Mouse (Mus musculus): ENCODE measurements at regions not wholly inside any gene's neighbourhood (a gene's known extent, or its start where the extent isn't known, plus 50 kb on each side); places are given as distances from the start of the nearest gene placed in this dataset.

GRCm38 (mm10) chr15:96779358-96779757, 79.8 kb upstream of the Slc38a2 start:
- WGBS (ENCODE audit: insufficient replicate concordance), result 75% methylated on average over 7 of the region's 7 CpGs

DNA sequence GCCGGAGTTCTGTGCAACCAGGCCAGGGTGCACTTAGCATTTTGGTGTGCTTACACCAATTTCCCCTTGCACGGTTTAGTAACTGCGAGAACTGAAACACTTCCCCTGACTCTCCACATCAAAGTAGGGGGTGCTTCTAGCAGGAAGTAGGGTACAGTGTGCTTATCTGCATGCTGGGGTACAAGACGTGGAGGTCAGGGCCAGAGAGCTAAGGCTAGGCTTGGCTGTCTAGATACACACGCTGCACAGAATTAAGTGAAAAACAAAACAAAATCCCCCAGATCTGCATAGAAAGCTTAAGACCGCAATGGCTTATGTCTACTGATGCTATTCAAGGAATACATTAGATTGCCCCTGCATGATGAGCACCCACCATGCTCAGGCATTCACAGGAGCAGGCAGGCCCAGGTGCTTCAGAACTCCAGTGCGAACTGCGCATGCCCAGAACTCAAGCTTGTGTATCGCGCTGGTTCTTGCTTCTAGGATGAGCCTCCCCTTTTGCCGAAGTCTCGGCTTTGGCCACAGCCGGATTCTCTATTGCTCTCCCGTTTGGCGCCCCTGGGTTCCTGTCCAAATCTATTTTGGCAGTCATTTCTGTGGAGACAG, 78.9 kb upstream of the Slc38a2 start:
- WGBS (ENCODE audit: insufficient replicate concordance), result 61% methylated on average over 15 of the region's 15 CpGs
- ATAC-seq (ENCODE audit: low read depth), result peak; percentile 39
- H3K9ac ChIP-seq (ENCODE audit: low read depth, low read length), result no peak overlapping the region
- H3K27ac ChIP-seq (ENCODE audit: low read length), result no peak overlapping the region
- H3K27me3 ChIP-seq (ENCODE audit: control insufficient read depth, insufficient read depth, low read depth, low read length), result no peaks in the 10 kb centered on the region
- H3K9me3 ChIP-seq (replicated peaks; ENCODE audit: control insufficient read depth, low read length), result no peaks in the 10 kb centered on the region
- H3K36me3 ChIP-seq (ENCODE audit: control insufficient read depth, insufficient read depth), result no peaks in the 10 kb centered on the region
- peaks cover 3% of the 10 kb centered on the region for H3K4me1 ChIP-seq (ENCODE audit: control insufficient read depth, low read depth, low read length)
- no peak overlapping the region for H3K4me3 ChIP-seq (ENCODE audit: low read depth, low read length)
- no peak overlapping the region for H3K4me2 ChIP-seq (ENCODE audit: low read depth, low read length)

More at GRCm38 (mm10) chr15:96779358-96779757, 79.8 kb upstream of the Slc38a2 start:
- Histone ChIP-seq H3K27ac (ENCODE audit: low read length) (no peak overlapping the region), H3K27me3 (ENCODE audit: control insufficient read depth, insufficient read depth, low read depth, low read length) (no peaks in the 10 kb centered on the region), H3K9ac (ENCODE audit: low read depth, low read length) (no peak overlapping the region), H3K4me3 (ENCODE audit: low read depth, low read length) (no peak overlapping the region), H3K9me3 (replicated peaks; ENCODE audit: control insufficient read depth, low read length) (no peaks in the 10 kb centered on the region), H3K4me1 (ENCODE audit: control insufficient read depth, low read depth, low read length) (peaks cover 3% of the 10 kb centered on the region), H3K36me3 (ENCODE audit: control insufficient read depth, insufficient read depth) (no peaks in the 10 kb centered on the region), H3K4me2 (ENCODE audit: low read depth, low read length) (no peak overlapping the region)
- ATAC-seq (ENCODE audit: low read depth), result no peak

DNA sequence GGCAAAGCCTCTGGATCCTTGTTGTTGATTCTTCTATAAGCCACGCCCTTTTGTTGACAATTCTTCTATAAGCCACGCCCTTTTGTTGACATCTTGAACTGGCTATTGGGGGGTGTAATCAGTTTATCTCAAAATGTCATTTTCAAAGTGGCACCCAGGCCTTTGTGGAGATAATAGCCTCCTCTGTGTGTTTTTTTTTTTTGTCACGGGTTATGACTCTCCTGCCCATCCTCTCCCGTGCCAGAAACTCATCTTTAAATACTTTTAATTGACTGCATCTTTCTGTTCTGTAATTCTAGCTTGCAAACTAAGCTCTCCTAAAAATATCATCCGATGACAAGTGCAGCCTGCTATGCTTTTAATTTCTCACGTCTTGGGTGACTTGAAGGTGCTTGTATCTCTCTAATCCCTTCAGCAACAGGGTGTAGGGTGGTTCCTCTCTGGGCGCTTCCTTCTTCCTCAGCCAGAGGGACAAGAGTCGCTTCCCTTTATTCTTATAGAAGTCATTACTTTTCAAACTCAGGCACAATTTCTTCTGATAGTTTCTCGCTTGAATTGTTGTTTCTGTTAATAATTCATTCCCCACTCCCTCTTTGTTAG, 77.0 kb upstream of the Slc38a2 start:
- no peak overlapping the region for H3K9ac ChIP-seq (ENCODE audit: low read depth, low read length)
- no peak overlapping the region for H3K4me3 ChIP-seq (ENCODE audit: low read depth, low read length)
- H3K27me3 ChIP-seq (ENCODE audit: control insufficient read depth, insufficient read depth, low read depth, low read length), result no peaks in the 10 kb centered on the region
- no peak overlapping the region for H3K27ac ChIP-seq (ENCODE audit: low read length)
- ATAC-seq (ENCODE audit: low read depth), result no peak
- WGBS (ENCODE audit: insufficient replicate concordance), result 31% methylated on average over 9 of the region's 9 CpGs
- H3K36me3 ChIP-seq (ENCODE audit: control insufficient read depth, insufficient read depth), result no peaks in the 10 kb centered on the region
- H3K4me2 ChIP-seq (ENCODE audit: low read depth, low read length), result no peak overlapping the region
- H3K9me3 ChIP-seq (replicated peaks; ENCODE audit: control insufficient read depth, low read length), result no peaks in the 10 kb centered on the region
- peaks cover 3% of the 10 kb centered on the region for H3K4me1 ChIP-seq (ENCODE audit: control insufficient read depth, low read depth, low read length)

- Histone ChIP-seq H3K4me3 (ENCODE audit: low read depth, low read length) (no peak overlapping the region), H3K4me2 (ENCODE audit: low read depth, low read length) (no peak overlapping the region), H3K36me3 (ENCODE audit: control insufficient read depth, insufficient read depth) (no peaks in the 10 kb centered on the region), H3K27me3 (ENCODE audit: control insufficient read depth, insufficient read depth, low read depth, low read length) (no peaks in the 10 kb centered on the region), H3K27ac (ENCODE audit: low read length) (no peak overlapping the region), H3K4me1 (ENCODE audit: control insufficient read depth, low read depth, low read length) (peaks cover 3% of the 10 kb centered on the region), H3K9me3 (replicated peaks; ENCODE audit: control insufficient read depth, low read length) (no peaks in the 10 kb centered on the region), H3K9ac (ENCODE audit: low read depth, low read length) (no peak overlapping the region)
- no peak for ATAC-seq (ENCODE audit: low read depth)
- 56% methylated on average over 5 of the region's 5 CpGs for WGBS (ENCODE audit: insufficient replicate concordance)
These were observed 75.6 kb upstream of the Slc38a2 start for GRCm38 (mm10) chr15:96775129-96775528.

DNA sequence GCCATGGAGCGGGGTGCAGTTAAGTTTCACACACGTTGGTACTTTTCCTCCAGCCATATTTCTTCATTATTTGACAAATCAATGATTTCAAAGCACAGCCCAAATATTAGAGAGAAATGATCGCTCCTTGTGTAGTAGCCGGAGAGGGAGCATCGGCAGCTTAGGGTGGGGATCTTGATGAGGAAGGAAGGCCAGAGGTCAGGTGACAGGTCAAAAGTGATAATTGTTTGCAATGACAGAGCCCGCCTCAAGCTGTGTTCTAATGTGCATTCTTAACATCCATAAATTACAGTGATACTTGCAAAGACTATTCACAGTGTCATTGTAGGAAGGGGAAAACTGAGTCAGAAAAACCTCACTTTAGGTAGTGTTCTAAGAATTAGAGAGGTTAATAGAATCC, 75.1 kb upstream of the Slc38a2 start:
- no peak for ATAC-seq (ENCODE audit: low read depth)
- no peak overlapping the region for H3K27ac ChIP-seq (ENCODE audit: low read length)
- WGBS (ENCODE audit: insufficient replicate concordance), result 51% methylated on average over 6 of the region's 6 CpGs
- no peak overlapping the region for H3K9ac ChIP-seq (ENCODE audit: low read depth, low read length)
- no peaks in the 10 kb centered on the region for H3K9me3 ChIP-seq (replicated peaks; ENCODE audit: control insufficient read depth, low read length)
- no peak overlapping the region for H3K4me3 ChIP-seq (ENCODE audit: low read depth, low read length)
- H3K36me3 ChIP-seq (ENCODE audit: control insufficient read depth, insufficient read depth), result no peaks in the 10 kb centered on the region
- H3K27me3 ChIP-seq (ENCODE audit: control insufficient read depth, insufficient read depth, low read depth, low read length), result no peaks in the 10 kb centered on the region
- H3K4me1 ChIP-seq (ENCODE audit: control insufficient read depth, low read depth, low read length), result peaks cover 6% of the 10 kb centered on the region
- H3K4me2 ChIP-seq (ENCODE audit: low read depth, low read length), result no peak overlapping the region

- WGBS (ENCODE audit: insufficient replicate concordance), result 43% methylated on average over 1 of the region's 1 CpGs
- H3K27ac ChIP-seq (ENCODE audit: low read length), result no peak overlapping the region
- no peak for ATAC-seq (ENCODE audit: low read depth)
- H3K4me3 ChIP-seq (ENCODE audit: low read depth, low read length), result no peak overlapping the region
- H3K27me3 ChIP-seq (ENCODE audit: control insufficient read depth, insufficient read depth, low read depth, low read length), result no peaks in the 10 kb centered on the region
- no peak overlapping the region for H3K4me2 ChIP-seq (ENCODE audit: low read depth, low read length)
- no peak overlapping the region for H3K9ac ChIP-seq (ENCODE audit: low read depth, low read length)
- H3K9me3 ChIP-seq (replicated peaks; ENCODE audit: control insufficient read depth, low read length), result no peaks in the 10 kb centered on the region
- peaks cover 6% of the 10 kb centered on the region for H3K4me1 ChIP-seq (ENCODE audit: control insufficient read depth, low read depth, low read length)
- no peaks in the 10 kb centered on the region for H3K36me3 ChIP-seq (ENCODE audit: control insufficient read depth, insufficient read depth)
These were observed 74.1 kb upstream of the Slc38a2 start for GRCm38 (mm10) chr15:96773656-96774055.

DNA sequence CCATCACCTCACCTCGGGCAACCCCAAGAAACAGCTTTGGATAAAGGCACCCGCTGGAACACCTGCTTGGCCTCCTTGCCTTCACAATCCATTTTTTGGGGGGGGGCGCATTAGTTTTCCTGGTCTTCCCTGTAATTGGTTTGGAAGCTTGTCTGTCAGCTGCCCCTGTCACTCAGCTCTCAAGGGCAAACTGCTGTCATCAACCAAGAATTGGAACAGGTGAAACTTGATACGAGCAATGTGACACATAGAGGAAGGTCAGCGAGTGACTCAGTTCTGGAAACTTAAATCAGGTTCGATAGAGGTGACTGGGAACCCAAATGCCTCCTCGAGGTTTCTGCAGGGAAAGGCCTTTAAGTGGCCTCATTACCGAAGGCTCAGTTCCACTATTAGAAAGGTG, 73.2 kb upstream of the Slc38a2 start:
- 72% methylated on average over 8 of the region's 8 CpGs for WGBS (ENCODE audit: insufficient replicate concordance)

DNA sequence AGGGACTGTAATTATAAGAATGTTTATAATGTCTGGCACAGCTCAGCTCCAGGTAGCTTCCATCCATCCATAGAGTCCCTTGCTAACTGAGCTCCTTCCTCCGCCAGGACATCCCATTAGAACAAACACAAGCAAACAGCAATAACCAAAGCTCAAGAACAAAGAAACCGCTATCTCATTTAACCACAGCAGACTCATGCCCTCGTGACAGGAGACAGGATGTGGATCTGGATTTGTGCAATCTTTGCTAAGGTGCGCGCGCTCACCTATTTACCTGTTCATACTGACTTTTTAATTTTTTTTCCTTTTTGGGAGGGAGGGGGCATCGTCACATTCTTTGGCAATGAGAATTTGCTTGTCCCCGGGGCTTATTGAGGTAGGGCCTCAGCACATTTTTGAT, 71.3 kb upstream of the Slc38a2 start:
- WGBS (ENCODE audit: insufficient replicate concordance), result 77% methylated on average over 8 of the region's 8 CpGs
- no peak for ATAC-seq (ENCODE audit: low read depth)
- no peak overlapping the region for H3K9ac ChIP-seq (ENCODE audit: low read depth, low read length)

More for the DNA sequence above, 73.2 kb upstream of the Slc38a2 start:
- H3K9ac ChIP-seq (ENCODE audit: low read depth, low read length), result no peak overlapping the region
- H3K4me2 ChIP-seq (ENCODE audit: low read depth, low read length), result no peak overlapping the region
- no peaks in the 10 kb centered on the region for H3K36me3 ChIP-seq (ENCODE audit: control insufficient read depth, insufficient read depth)
- H3K4me3 ChIP-seq (ENCODE audit: low read depth, low read length), result no peak overlapping the region
- H3K9me3 ChIP-seq (replicated peaks; ENCODE audit: control insufficient read depth, low read length), result no peaks in the 10 kb centered on the region
- no peak for ATAC-seq (ENCODE audit: low read depth)
- H3K27me3 ChIP-seq (ENCODE audit: control insufficient read depth, insufficient read depth, low read depth, low read length), result no peaks in the 10 kb centered on the region
- H3K4me1 ChIP-seq (ENCODE audit: control insufficient read depth, low read depth, low read length), result peaks cover 6% of the 10 kb centered on the region; the same call in 1 of the 2 replicates
- H3K27ac ChIP-seq (ENCODE audit: low read length), result no peak overlapping the region

GRCm38 (mm10) chr15:96770299-96770698, 70.8 kb upstream of the Slc38a2 start:
- Histone ChIP-seq H3K9me3 (replicated peaks; ENCODE audit: control insufficient read depth, low read length) (no peaks in the 10 kb centered on the region), H3K9ac (ENCODE audit: low read depth, low read length) (no peak overlapping the region), H3K27me3 (ENCODE audit: control insufficient read depth, insufficient read depth, low read depth, low read length) (no peaks in the 10 kb centered on the region), H3K4me2 (ENCODE audit: low read depth, low read length) (no peak overlapping the region), H3K4me3 (ENCODE audit: low read depth, low read length) (no peak overlapping the region), H3K36me3 (ENCODE audit: control insufficient read depth, insufficient read depth) (no peaks in the 10 kb centered on the region), H3K27ac (ENCODE audit: low read length) (no peak overlapping the region), H3K4me1 (ENCODE audit: control insufficient read depth, low read depth, low read length) (0 out of 2 replicates have a peak, but pooled peaks cover 3% of the 10 kb centered on the region)
- no peak for ATAC-seq (ENCODE audit: low read depth)
- 63% methylated on average over 7 of the region's 7 CpGs for WGBS (ENCODE audit: insufficient replicate concordance)

More for the DNA sequence above, 71.3 kb upstream of the Slc38a2 start:
- H3K4me2 ChIP-seq (ENCODE audit: low read depth, low read length), result no peak overlapping the region
- H3K27ac ChIP-seq (ENCODE audit: low read length), result no peak overlapping the region
- 0 out of 2 replicates have a peak, but pooled peaks cover 3% of the 10 kb centered on the region for H3K4me1 ChIP-seq (ENCODE audit: control insufficient read depth, low read depth, low read length)
- H3K36me3 ChIP-seq (ENCODE audit: control insufficient read depth, insufficient read depth), result no peaks in the 10 kb centered on the region
- no peaks in the 10 kb centered on the region for H3K27me3 ChIP-seq (ENCODE audit: control insufficient read depth, insufficient read depth, low read depth, low read length)
- no peak overlapping the region for H3K4me3 ChIP-seq (ENCODE audit: low read depth, low read length)
- H3K9me3 ChIP-seq (replicated peaks; ENCODE audit: control insufficient read depth, low read length), result no peaks in the 10 kb centered on the region
